Mouse (Mus musculus): ENCODE results near the gene Ppp6r1. TPM values are rescaled to one million over a fixed set of nuclear protein-coding genes. Genes with fewer than 3 reads are reported as not detected.
"Not testable (repeated sequence)": the region's sequence is repeated elsewhere in the genome, so short reads cannot be mapped to it uniquely, and the experiment has no call there.

Ppp6r1 gene
- total RNA-seq, 2 experiments from 2014 or later: 72.1 to 73.7 TPM

GRCm38 (mm10) chr7:4624343-4624742, 34.5 kb downstream of the Ppp6r1 start:
- DNase-seq: no peak

GRCm38 (mm10) chr7:4623544-4624189, 35.2 kb downstream of the Ppp6r1 start:
- intact Hi-C loops (cut with DNase I): loop anchor here (2.0 to 10.0 kb wide), 3 partner anchors 169 to 321 kb away; partner anchors contain the start of gene Rpl28
- peak; percentile 29 to 62 for DNase-seq

More at GRCm38 (mm10) chr7:4624343-4624742, 34.5 kb downstream of the Ppp6r1 start:
- intact Hi-C loops (cut with DNase I): loop anchor here (2.0 to 10.0 kb wide), 3 partner anchors 168 to 320 kb away; partner anchors contain the start of gene Rpl28

GRCm38 (mm10) chr7:4619979-4620378, 38.8 kb downstream of the Ppp6r1 start:
- DNase-seq: peak in 1 of 2 experiments; percentile 30
- intact Hi-C loops (cut with DNase I): loop anchor here (5.0 to 10.0 kb wide), 2 partner anchors 172 to 325 kb away; partner anchors contain the start of gene Rpl28

- no peak for DNase-seq
Observed at GRCm38 (mm10) chr7:4613740-4614403, 44.9 kb downstream of the Ppp6r1 start.

GRCm38 (mm10) chr7:4612956-4613355, 45.9 kb downstream of the Ppp6r1 start:
- no peak for DNase-seq
- intact Hi-C loops (cut with DNase I): no loop called here

More at GRCm38 (mm10) chr7:4613740-4614403, 44.9 kb downstream of the Ppp6r1 start:
- intact Hi-C loops (cut with DNase I): no loop called here

- intact Hi-C loops (cut with DNase I): no loop called here
- no peak for DNase-seq
Observed at GRCm38 (mm10) chr7:4612386-4612785, 46.4 kb downstream of the Ppp6r1 start.

- DNase-seq: no peak
- intact Hi-C loops (cut with DNase I): no loop called here
Observed at GRCm38 (mm10) chr7:4611921-4612341, 46.9 kb downstream of the Ppp6r1 start.

GRCm38 (mm10) chr7:4611511-4611910, 47.3 kb downstream of the Ppp6r1 start:
- intact Hi-C loops (cut with DNase I): no loop called here
- no peak for DNase-seq

GRCm38 (mm10) chr7:4608002-4608401, 50.8 kb downstream of the Ppp6r1 start:
- no peak for DNase-seq
- intact Hi-C loops (cut with DNase I): no loop called here

GRCm38 (mm10) chr7:4603873-4604272, 54.9 kb downstream of the Ppp6r1 start, which contains the start of gene Ptprh:
Gene Ptprh, minus strand, starts transcription at chr7:4604041.
- no peak for DNase-seq
- intact Hi-C loops (cut with DNase I): no loop called here

- intact Hi-C loops (cut with DNase I): no loop called here
- DNase-seq: no peak
Observed at GRCm38 (mm10) chr7:4602969-4603368, 55.9 kb downstream of the Ppp6r1 start.

GRCm38 (mm10) chr7:4597046-4597445, 61.8 kb downstream of the Ppp6r1 start:
- DNase-seq; intact Hi-C loops (cut with DNase I): not testable (repeated sequence)

Other genes starting within 250 kb of the Ppp6r1 start
- 10 to 100 TPM; 24.6 to 31.3 TPM for gene Rdh13, start 213.4 kb downstream of the Ppp6r1 start, total RNA-seq (2021)
- gene Eps8l1, start 198.3 kb downstream of the Ppp6r1 start, total RNA-seq (2021): 1 to 10 TPM; 1.5 to 3.5 TPM
- 10 to 100 TPM; 59.7 to 62.2 TPM for gene Ppp1r12c, start 157.3 kb downstream of the Ppp6r1 start, total RNA-seq (2021)
- gene Tnnt1, start 142.6 kb downstream of the Ppp6r1 start, total RNA-seq (2021): 10 to 100 TPM; 20.0 to 21.3 TPM
- gene Tnni3, start 134.8 kb downstream of the Ppp6r1 start, total RNA-seq (2021): over 10,000 TPM in 1 of 2 experiments, 1,000 to 10,000 TPM in 1; 9,756 to 10,673 TPM
- gene Dnaaf3, start 126.6 kb downstream of the Ppp6r1 start, total RNA-seq (2021): 1 to 10 TPM; 2.0 to 3.0 TPM
- gene Syt5, start 111.5 kb downstream of the Ppp6r1 start, total RNA-seq (2021): under 1 TPM; 0.54 to 0.89 TPM
- gene Ptprh, start 55.0 kb downstream of the Ppp6r1 start, total RNA-seq (2021): not detected
- 1 to 10 TPM; 4.2 to 5.1 TPM for gene Tmem86b, start 27.6 kb downstream of the Ppp6r1 start, total RNA-seq (2021)
- gene Hspbp1, start 26.0 kb upstream of the Ppp6r1 start, total RNA-seq (2021): 10 to 100 TPM; 27.2 to 34.7 TPM
- gene Brsk1, start 31.6 kb upstream of the Ppp6r1 start, total RNA-seq (2021): 1 to 10 TPM; 1.2 TPM
- under 1 TPM; 0.11 to 0.30 TPM for gene Tmem150b, start 66.2 kb upstream of the Ppp6r1 start, total RNA-seq (2021)
- gene Kmt5c, start 81.1 kb upstream of the Ppp6r1 start, total RNA-seq (2021): 10 to 100 TPM; 14.8 to 15.9 TPM
- gene Cox6b2, start 94.1 kb upstream of the Ppp6r1 start, total RNA-seq (2021): 1 to 10 TPM; 1.9 to 2.3 TPM
- gene Fam71e2, start 112.3 kb upstream of the Ppp6r1 start, total RNA-seq (2021): not detected
- not detected for gene Il11, start 123.8 kb upstream of the Ppp6r1 start, total RNA-seq (2021)
- gene Tmem190, start 123.9 kb upstream of the Ppp6r1 start, total RNA-seq (2021): not detected
- 1 to 10 TPM; 4.4 to 5.7 TPM for gene Tmem238, start 130.6 kb upstream of the Ppp6r1 start, total RNA-seq (2021)
- 100 to 1,000 TPM; 515 to 545 TPM for gene Rpl28, start 133.9 kb upstream of the Ppp6r1 start, total RNA-seq (2021)
- gene Ube2s, start 153.6 kb upstream of the Ppp6r1 start, total RNA-seq (2021): 10 to 100 TPM; 89.8 to 95.7 TPM
- not detected for gene Shisa7, start 185.7 kb upstream of the Ppp6r1 start, total RNA-seq (2021)
- 1 to 10 TPM; 3.9 to 4.6 TPM for gene Isoc2b, start 211.2 kb upstream of the Ppp6r1 start, total RNA-seq (2021)
- 10 to 100 TPM; 45.4 to 48.8 TPM for gene Isoc2a, start 218.1 kb upstream of the Ppp6r1 start, total RNA-seq (2021)
- not detected for gene Gm36210, start 247.5 kb upstream of the Ppp6r1 start, total RNA-seq (2021)

Measured in heart, postnatal 36 days (tissue).